Mouse (Mus musculus) thymus, adult 2 months (tissue): ENCODE results near the gene Gm10521.

Source experiments
- CTCF ChIP-seq: fragments of 200-500 bp; IDR thresholded peaks from 2 replicates; pipeline ENCODE4 v1.5.1; 2012; ENCODE audit warnings: mild to moderate bottlenecking, control low read depth, low read length, moderate library complexity, borderline replicate concordance; ENCODE audit not compliant: control insufficient read depth, poor library complexity, insufficient read depth; ENCODE audit errors: extremely low read depth
- POLR2A ChIP-seq: fragments of 200-500 bp; IDR thresholded peaks from 2 replicates; pipeline ENCODE4 v1.6.1; 2012; ENCODE audit warnings: mild to moderate bottlenecking, low read length, control low read depth, moderate library complexity; ENCODE audit not compliant: control insufficient read depth, poor library complexity, insufficient read depth; ENCODE audit errors: extremely low read depth

GRCm38 (mm10) chr1:171924900-171925299 is 29.4 kb downstream of the Gm10521 start:
- no peak for TF ChIP-seq POLR2A
- no peak for TF ChIP-seq CTCF
